In genomic region chr3:154091468-154092338, GRCm38 (mm10) we compare ENCODE assay signal across 11 mouse cellular contexts.
DNase-seq lines count a peak whose midpoint lies in the region; ATAC-seq and TF ChIP-seq lines count a peak whose summit lies in the region.
"Had no signal": no experiment of that assay in that cellular context is flagged by ENCODE, and none has a peak within 500 bp of the region (broad histone marks: within the 10 kb centered on the region; RNA-seq: fewer than 3 reads in every experiment).

No protein-coding gene starts in this region.

- WGBS in hindbrain, embryonic 14.5 days = 62% methylated on average over 15 of the region's 15 CpGs
- 67% methylated on average over 15 of the region's 15 CpGs for WGBS in stomach, embryonic 14.5 days

- H3K4me3 ChIP-seq in layer of hippocampus, adult 2 months = peak overlapping the region; percentile 4; the same call in 1 of the 2 replicates
- H3K4me3 ChIP-seq in hindbrain, embryonic 14.5 days (replicated peaks; ENCODE audit: low read length) = no peak overlapping the region
- H3K4me3 ChIP-seq in stomach, embryonic 14.5 days (ENCODE audit: low read depth, low read length) = no peak overlapping the region

- peaks cover 2% of the 10 kb centered on the region; the same call in 1 of the 2 replicates for H3K4me1 ChIP-seq in hindbrain, embryonic 14.5 days (replicated peaks; ENCODE audit: control insufficient read depth, insufficient read depth, low read length)
- peaks cover 2% of the 10 kb centered on the region; the same call in 1 of the 2 replicates for H3K4me1 ChIP-seq in stomach, embryonic 14.5 days (ENCODE audit: control insufficient read depth, insufficient read depth, low read length)

- no peak; the same call in 1 of the 2 replicates for ATAC-seq in hindbrain, embryonic 14.5 days (ENCODE audit: low FRiP score)
- ATAC-seq in stomach, embryonic 14.5 days (ENCODE audit: insufficient number of reproducible peaks, insufficient read depth, low FRiP score, low read depth) = peak; percentile 74; the same call in 1 of the 2 replicates
- no peak for ATAC-seq in CD4-positive, CD25-positive, alpha-beta regulatory T cell, adult 4 months
- ATAC-seq: forebrain, embryonic 16.5 days had no signal

- no peaks in the 10 kb centered on the region for H3K9me3 ChIP-seq in hindbrain, embryonic 14.5 days (ENCODE audit: control insufficient read depth, low read length)
- H3K9me3 ChIP-seq in stomach, embryonic 14.5 days (ENCODE audit: control insufficient read depth, low read depth, low read length) = no peaks in the 10 kb centered on the region; the same call in 1 of the 2 replicates

- H3K27me3 ChIP-seq in hindbrain, embryonic 14.5 days (ENCODE audit: control insufficient read depth, insufficient read depth, low read length) = no peaks in the 10 kb centered on the region
- no peaks in the 10 kb centered on the region for H3K27me3 ChIP-seq in stomach, embryonic 14.5 days (ENCODE audit: control insufficient read depth, insufficient read depth, low read length)

- no peak overlapping the region for H3K4me2 ChIP-seq in hindbrain, embryonic 14.5 days (replicated peaks)
- peak overlapping the region; percentile 28; the same call in 1 of the 2 replicates for H3K4me2 ChIP-seq in stomach, embryonic 14.5 days (replicated peaks; ENCODE audit: low read depth, low read length)

- no peaks in the 10 kb centered on the region for H3K36me3 ChIP-seq in hindbrain, embryonic 14.5 days (replicated peaks; ENCODE audit: control insufficient read depth, insufficient read depth)
- H3K36me3 ChIP-seq in stomach, embryonic 14.5 days (ENCODE audit: control insufficient read depth, insufficient read depth, low read length) = no peaks in the 10 kb centered on the region

- DNase-seq in layer of hippocampus, adult 2 months (ENCODE audit: low spot score in 2 of 2) = no peak
- no peak for DNase-seq in layer of hippocampus, postnatal 25 days (ENCODE audit: extremely low spot score in 1 of 2, low spot score in 1 of 2)
- no peak for DNase-seq in hindbrain, embryonic 14.5 days (ENCODE audit: low spot score)
- DNase-seq in lung, postnatal 25 days (ENCODE audit: low spot score) = peak; percentile 23
- no peak for DNase-seq in urinary bladder, postnatal 10 days (ENCODE audit: low spot score)
- no peak for DNase-seq in right cerebral cortex, postnatal 4 days
- DNase-seq: cerebellum, postnatal 36 days; heart, postnatal 4 days had no signal

- no peak overlapping the region for H3K9ac ChIP-seq in hindbrain, embryonic 14.5 days
- no peak overlapping the region for H3K9ac ChIP-seq in stomach, embryonic 14.5 days (replicated peaks; ENCODE audit: low read depth, low read length)

- TF ChIP-seq CTCF in layer of hippocampus, adult 2 months (conservative IDR thresholded peaks at IDR 0.05) = no peak

- no peak overlapping the region; the same call in 1 of the 2 replicates for H3K27ac ChIP-seq in layer of hippocampus, adult 2 months
- H3K27ac ChIP-seq in hindbrain, embryonic 14.5 days = peak overlapping the region; percentile 28
- H3K27ac ChIP-seq in stomach, embryonic 14.5 days (ENCODE audit: low read length) = no peak overlapping the region
